In the genomic region with DNA sequence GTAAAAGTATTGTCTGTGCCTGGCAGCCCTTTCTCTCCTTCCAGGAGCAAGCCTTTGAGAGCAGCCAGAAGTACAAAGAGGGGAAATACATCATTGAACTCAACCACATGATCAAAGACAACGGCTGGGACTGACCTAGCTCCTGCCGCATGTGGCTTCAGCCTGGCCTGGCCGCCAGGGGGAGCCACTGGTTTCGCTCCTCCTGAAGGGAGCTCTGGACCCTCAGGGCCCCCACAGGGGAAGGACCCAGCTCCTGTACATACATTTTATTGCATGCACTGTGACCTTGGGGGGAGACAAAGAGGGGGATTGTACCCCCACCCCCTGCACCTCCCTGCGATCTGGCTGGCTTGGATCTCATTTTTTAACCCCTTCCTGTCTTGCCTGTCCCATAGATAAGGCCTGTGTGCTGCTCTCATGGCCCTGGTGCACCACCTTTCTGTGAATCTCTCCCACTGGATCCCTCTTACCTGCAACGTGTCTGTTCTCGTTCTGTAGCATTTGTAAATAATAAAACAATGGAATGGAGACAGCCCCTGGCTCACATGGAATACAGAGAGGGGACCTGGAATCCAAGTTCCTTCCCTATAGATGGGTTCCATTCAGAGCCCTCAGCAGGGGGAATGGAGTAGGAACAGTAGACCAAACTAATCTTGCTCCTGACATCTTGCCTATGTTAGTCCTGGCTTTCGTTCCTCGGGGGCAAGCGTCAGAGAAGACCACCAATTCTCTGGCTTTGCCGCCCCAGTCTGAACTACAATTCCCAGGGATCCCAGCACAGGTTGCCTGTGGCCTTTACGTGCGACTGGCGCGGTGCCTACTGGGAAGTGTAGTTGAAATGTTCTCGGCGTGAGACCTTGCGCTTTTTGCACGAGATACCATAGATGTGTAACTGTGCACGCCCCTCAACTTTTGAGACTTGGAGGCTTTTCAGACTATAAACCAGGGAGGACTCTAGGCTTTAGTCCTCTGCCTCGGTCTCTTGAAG, we compare ENCODE assay signal across 8 mouse cellular contexts. TPM values are rescaled to one million over a fixed set of nuclear protein-coding genes. Genes with fewer than 3 reads are reported as not detected.
DNase-seq lines count a peak whose midpoint lies in the region; ATAC-seq lines count a peak whose summit lies in the region.

No protein-coding gene starts in this region.

- peak overlapping the region; percentile 66 for H3K9ac ChIP-seq in embryonic facial prominence, embryonic 14.5 days (ENCODE audit: low read depth, low read length)
- H3K9ac ChIP-seq in kidney, embryonic 14.5 days (ENCODE audit: low read depth, low read length), result peak overlapping the region; percentile 47
- H3K9ac ChIP-seq in liver, embryonic 13.5 days, result peak overlapping the region; percentile 65

- WGBS in embryonic facial prominence, embryonic 14.5 days, result 0% methylated on average over 21 of the region's 21 CpGs
- 2% methylated on average over 21 of the region's 21 CpGs for WGBS in heart, embryonic 10.5 days
- 1% methylated on average over 21 of the region's 21 CpGs for WGBS in kidney, embryonic 14.5 days
- under 1% methylated on average over 21 of the region's 21 CpGs for WGBS in liver, embryonic 13.5 days (ENCODE audit: insufficient replicate concordance)

- peak overlapping the region; percentile 93 for H3K4me2 ChIP-seq in embryonic facial prominence, embryonic 14.5 days (ENCODE audit: low read depth, low read length)
- peak overlapping the region; percentile 84 for H3K4me2 ChIP-seq in kidney, embryonic 14.5 days (replicated peaks; ENCODE audit: low read depth, low read length)
- H3K4me2 ChIP-seq in liver, embryonic 13.5 days, result peak overlapping the region; percentile 88

- ATAC-seq in embryonic facial prominence, embryonic 14.5 days (ENCODE audit: low read depth), result peak; percentile 77
- ATAC-seq in kidney, embryonic 14.5 days (ENCODE audit: low FRiP score, low TSS enrichment), result peak; percentile 69
- ATAC-seq in liver, embryonic 13.5 days (ENCODE audit: low read depth), result peak; percentile 43

- peaks cover 31% of the 10 kb centered on the region for H3K36me3 ChIP-seq in embryonic facial prominence, embryonic 14.5 days (ENCODE audit: control insufficient read depth, insufficient read depth, low read length)
- peaks cover 27% of the 10 kb centered on the region for H3K36me3 ChIP-seq in heart, embryonic 10.5 days
- H3K36me3 ChIP-seq in kidney, embryonic 14.5 days (ENCODE audit: control insufficient read depth, insufficient read depth, low read length), result peaks cover 20% of the 10 kb centered on the region
- H3K36me3 ChIP-seq in liver, embryonic 13.5 days, result peaks cover 33% of the 10 kb centered on the region

- H3K27me3 ChIP-seq in embryonic facial prominence, embryonic 14.5 days (replicated peaks; ENCODE audit: control insufficient read depth, insufficient read depth, low read length), result no peaks in the 10 kb centered on the region
- no peaks in the 10 kb centered on the region for H3K27me3 ChIP-seq in heart, embryonic 10.5 days (ENCODE audit: insufficient read depth, poor library complexity, severe bottlenecking)
- no peaks in the 10 kb centered on the region for H3K27me3 ChIP-seq in kidney, embryonic 14.5 days (ENCODE audit: control insufficient read depth, insufficient read depth, low read length)
- H3K27me3 ChIP-seq in liver, embryonic 13.5 days, result no peaks in the 10 kb centered on the region

- peak overlapping the region; percentile 35 for H3K27ac ChIP-seq in embryonic facial prominence, embryonic 14.5 days (replicated peaks; ENCODE audit: low read depth, low read length)
- H3K27ac ChIP-seq in heart, embryonic 10.5 days, result peak overlapping the region; percentile 76
- peak overlapping the region; percentile 15; the same call in 1 of the 2 replicates for H3K27ac ChIP-seq in kidney, embryonic 14.5 days (ENCODE audit: low read depth, low read length)
- H3K27ac ChIP-seq in liver, embryonic 13.5 days, result peak overlapping the region; percentile 53

- peak overlapping the region; percentile 46 for H3K4me3 ChIP-seq in embryonic facial prominence, embryonic 14.5 days (ENCODE audit: low read depth, low read length)
- peak overlapping the region; percentile 63 for H3K4me3 ChIP-seq in heart, embryonic 10.5 days
- H3K4me3 ChIP-seq in kidney, embryonic 14.5 days (ENCODE audit: low read length), result peak overlapping the region; percentile 42
- peak overlapping the region; percentile 59 for H3K4me3 ChIP-seq in liver, embryonic 13.5 days (replicated peaks)

- DNase-seq in CD4-positive helper T cell, adult 2 months (ENCODE audit: low read depth, low spot score), result peak; percentile 85
- DNase-seq in adrenal gland, postnatal 36 days, result peak; percentile 91 to 96
- DNase-seq in embryonic facial prominence, embryonic 14.5 days (ENCODE audit: low spot score), result peak; percentile 96
- peak; percentile 94 for DNase-seq in heart, embryonic 10.5 days (ENCODE audit: low spot score)
- peak; percentile 80 for DNase-seq in liver, embryonic 13.5 days
- peak; percentile 81 to 86 for DNase-seq in natural killer cell, adult 2 months (ENCODE audit: low spot score in 2 of 2)
- peak; percentile 76 for DNase-seq in telencephalon, adult 2 months (ENCODE audit: low read depth, low spot score)

- H3K4me1 ChIP-seq in embryonic facial prominence, embryonic 14.5 days (ENCODE audit: control insufficient read depth, insufficient read depth, low read length), result peaks cover 33% of the 10 kb centered on the region
- H3K4me1 ChIP-seq in heart, embryonic 10.5 days, result peaks cover 67% of the 10 kb centered on the region
- H3K4me1 ChIP-seq in kidney, embryonic 14.5 days (ENCODE audit: control insufficient read depth, insufficient read depth, low read length), result peaks cover 29% of the 10 kb centered on the region
- peaks cover 73% of the 10 kb centered on the region for H3K4me1 ChIP-seq in liver, embryonic 13.5 days (replicated peaks)

- no peaks in the 10 kb centered on the region for H3K9me3 ChIP-seq in embryonic facial prominence, embryonic 14.5 days (ENCODE audit: control insufficient read depth, low read length)
- no peaks in the 10 kb centered on the region for H3K9me3 ChIP-seq in heart, embryonic 10.5 days
- H3K9me3 ChIP-seq in kidney, embryonic 14.5 days (ENCODE audit: control insufficient read depth, low read length), result no peaks in the 10 kb centered on the region
- no peaks in the 10 kb centered on the region for H3K9me3 ChIP-seq in liver, embryonic 13.5 days (replicated peaks)

RNA-seq across cellular contexts. Expression of a gene that starts 1.0 kb away (rescaled TPM):
- total RNA-seq in adrenal gland, postnatal 36 days (2021), result under 1 TPM; 0.46 to 0.70 TPM
- 0.24 and 0.35 TPM in 2 replicates for polyA plus RNA-seq in embryonic facial prominence, embryonic 14.5 days (2014; fragmentation: Nextera tagmentation; extraction: Ambion mirVana)
- 0.23 and 0.53 TPM in 2 replicates for polyA plus RNA-seq in heart, embryonic 10.5 days (2016; fragmentation: Nextera tagmentation; extraction: Ambion mirVana)
- polyA plus RNA-seq in kidney, embryonic 14.5 days (2014; fragmentation: Nextera tagmentation; extraction: Ambion mirVana), result 0.24 and 0.36 TPM in 2 replicates
- polyA plus RNA-seq in liver, embryonic 13.5 days (2015; fragmentation: Nextera tagmentation; extraction: Ambion mirVana), result 0.35 and 0.45 TPM in 2 replicates

RNA-seq across cellular contexts. Expression of a gene that starts 3.5 kb away (rescaled TPM):
- 100 to 1,000 TPM in 1 of 2 experiments, 10 to 100 TPM in 1; 88.9 to 157 TPM for total RNA-seq in adrenal gland, postnatal 36 days (2021)
- 117 and 123 TPM in 2 replicates for polyA plus RNA-seq in embryonic facial prominence, embryonic 14.5 days (2014; fragmentation: Nextera tagmentation; extraction: Ambion mirVana)
- polyA plus RNA-seq in heart, embryonic 10.5 days (2016; fragmentation: Nextera tagmentation; extraction: Ambion mirVana), result 43.4 and 66.0 TPM in 2 replicates
- polyA plus RNA-seq in kidney, embryonic 14.5 days (2014; fragmentation: Nextera tagmentation; extraction: Ambion mirVana), result 87.5 and 94.5 TPM in 2 replicates
- 68.4 and 77.3 TPM in 2 replicates for polyA plus RNA-seq in liver, embryonic 13.5 days (2015; fragmentation: Nextera tagmentation; extraction: Ambion mirVana)

RNA-seq across cellular contexts. Expression of a gene that starts 12.0 kb away (rescaled TPM):
- total RNA-seq in adrenal gland, postnatal 36 days (2021), result 10 to 100 TPM; 81.0 to 86.5 TPM
- polyA plus RNA-seq in embryonic facial prominence, embryonic 14.5 days (2014; fragmentation: Nextera tagmentation; extraction: Ambion mirVana), result 214 and 256 TPM in 2 replicates
- 233 and 325 TPM in 2 replicates for polyA plus RNA-seq in heart, embryonic 10.5 days (2016; fragmentation: Nextera tagmentation; extraction: Ambion mirVana)
- polyA plus RNA-seq in kidney, embryonic 14.5 days (2014; fragmentation: Nextera tagmentation; extraction: Ambion mirVana), result 294 and 371 TPM in 2 replicates
- 133 and 141 TPM in 2 replicates for polyA plus RNA-seq in liver, embryonic 13.5 days (2015; fragmentation: Nextera tagmentation; extraction: Ambion mirVana)

RNA-seq across cellular contexts. Expression of a gene that starts 14.1 kb away (rescaled TPM):
- total RNA-seq in adrenal gland, postnatal 36 days (2021), result 1 to 10 TPM; 1.3 to 4.7 TPM
- 2.1 and 5.1 TPM in 2 replicates for polyA plus RNA-seq in embryonic facial prominence, embryonic 14.5 days (2014; fragmentation: Nextera tagmentation; extraction: Ambion mirVana)
- 1.3 and 1.5 TPM in 2 replicates for polyA plus RNA-seq in heart, embryonic 10.5 days (2016; fragmentation: Nextera tagmentation; extraction: Ambion mirVana)
- 2.0 and 2.6 TPM in 2 replicates for polyA plus RNA-seq in kidney, embryonic 14.5 days (2014; fragmentation: Nextera tagmentation; extraction: Ambion mirVana)
- 0.37 and 0.64 TPM in 2 replicates for polyA plus RNA-seq in liver, embryonic 13.5 days (2015; fragmentation: Nextera tagmentation; extraction: Ambion mirVana)

RNA-seq across cellular contexts. Expression of a gene that starts 17.2 kb away (rescaled TPM):
- 10 to 100 TPM; 15.3 to 21.2 TPM for total RNA-seq in adrenal gland, postnatal 36 days (2021)
- 1.1 and 1.9 TPM in 2 replicates for polyA plus RNA-seq in embryonic facial prominence, embryonic 14.5 days (2014; fragmentation: Nextera tagmentation; extraction: Ambion mirVana)
- 0.06 and 0.38 TPM in 2 replicates for polyA plus RNA-seq in heart, embryonic 10.5 days (2016; fragmentation: Nextera tagmentation; extraction: Ambion mirVana)
- polyA plus RNA-seq in kidney, embryonic 14.5 days (2014; fragmentation: Nextera tagmentation; extraction: Ambion mirVana), result 0.15 TPM in 1 of 2 replicates, not detected in the other
- 0.10 and 0.13 TPM in 2 replicates for polyA plus RNA-seq in liver, embryonic 13.5 days (2015; fragmentation: Nextera tagmentation; extraction: Ambion mirVana)

Comparison
In these comparisons a context has a peak if more than half of its experiments do, and no peak if none do; other contexts are left out.
1. Peak in every context shown above with its lines: DNase-seq, ATAC-seq, H3K4me3 ChIP-seq and H3K27ac ChIP-seq.
2. H3K27ac ChIP-seq: peak in every context shown above with its lines; median percentile 76 in heart, embryonic 10.5 days; 53 in liver, embryonic 13.5 days; 35 in embryonic facial prominence, embryonic 14.5 days; 15 in kidney, embryonic 14.5 days.